Mouse (Mus musculus) ES-E14 (cell line): Measurements from ENCODE around the gene Prickle1.

Experiments
- CHD2 ChIP-seq: IDR thresholded peaks from 2 replicates; pipeline ENCODE4 v1.6.1; 2014; ENCODE audit warnings: mild to moderate bottlenecking, low read depth, low read length, inconsistent platforms
- HCFC1 ChIP-seq: IDR thresholded peaks from 2 replicates; pipeline ENCODE4 v1.6.1; 2012; ENCODE audit warnings: low read length, inconsistent platforms, borderline replicate concordance; ENCODE audit not compliant: insufficient read depth
- MAFK ChIP-seq: IDR thresholded peaks from 2 replicates; pipeline ENCODE4 v1.6.1; 2014; ENCODE audit warnings: mild to moderate bottlenecking, low read depth, low read length, inconsistent platforms; ENCODE audit not compliant: insufficient read depth
- ZC3H11A ChIP-seq: IDR thresholded peaks from 2 replicates; pipeline ENCODE4 v1.6.1; 2012; ENCODE audit warnings: low read depth, mild to moderate bottlenecking, inconsistent platforms, low read length, borderline replicate concordance
- ZNF384 ChIP-seq: IDR thresholded peaks from 2 replicates; pipeline ENCODE4 v1.6.1; 2012; ENCODE audit warnings: low read depth, low read length, inconsistent platforms

DNA sequence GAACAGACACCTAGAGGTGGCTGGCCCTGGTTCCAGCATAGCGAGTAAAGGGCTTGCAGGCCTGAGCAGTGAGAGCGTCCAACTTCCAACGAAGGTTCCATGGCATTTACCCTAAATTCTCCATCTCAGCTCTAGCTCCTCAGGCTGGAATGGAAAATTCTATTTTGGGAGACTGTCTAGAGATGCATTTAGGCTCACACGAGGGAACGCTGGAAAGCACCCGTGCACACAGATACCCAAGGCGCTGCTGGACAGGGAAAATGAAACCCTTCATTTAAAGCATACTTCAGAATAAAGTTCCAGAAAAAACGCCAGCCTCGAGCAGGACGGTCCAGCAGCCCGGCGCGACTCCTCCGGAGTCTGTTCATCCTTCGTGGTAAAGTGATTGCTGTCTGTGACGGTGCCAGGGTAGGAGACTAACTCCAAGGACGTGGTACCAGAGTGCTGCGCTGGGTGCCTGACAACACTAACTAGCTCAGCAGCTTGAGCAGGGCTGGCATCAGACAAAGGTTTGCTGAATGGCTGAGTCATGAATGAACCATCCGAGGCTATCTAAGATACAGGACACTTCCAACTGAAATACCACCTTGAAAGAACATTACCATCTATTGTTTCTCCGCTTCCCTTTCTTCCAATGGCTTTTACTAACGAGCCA lies 57.0 kb downstream of the Prickle1 start:
- TF ChIP-seq CHD2 (no peak), HCFC1 (no peak), MAFK (no peak), ZC3H11A (no peak), ZNF384 (no peak)
